Mouse (Mus musculus) heart, postnatal 0 days (tissue): ENCODE results near the gene Rdh16f1.

ENCODE experiments used
- CTCF ChIP-seq: IDR thresholded peaks from 2 replicates; pipeline ENCODE4 v1.5.1; 2016; ENCODE audit warnings: antibody characterized with exemption, control low read depth, low read depth
- EP300 ChIP-seq: IDR thresholded peaks from 2 replicates; pipeline ENCODE4 v1.6.1; 2016; ENCODE audit warnings: antibody characterized with exemption, low read depth

DNA sequence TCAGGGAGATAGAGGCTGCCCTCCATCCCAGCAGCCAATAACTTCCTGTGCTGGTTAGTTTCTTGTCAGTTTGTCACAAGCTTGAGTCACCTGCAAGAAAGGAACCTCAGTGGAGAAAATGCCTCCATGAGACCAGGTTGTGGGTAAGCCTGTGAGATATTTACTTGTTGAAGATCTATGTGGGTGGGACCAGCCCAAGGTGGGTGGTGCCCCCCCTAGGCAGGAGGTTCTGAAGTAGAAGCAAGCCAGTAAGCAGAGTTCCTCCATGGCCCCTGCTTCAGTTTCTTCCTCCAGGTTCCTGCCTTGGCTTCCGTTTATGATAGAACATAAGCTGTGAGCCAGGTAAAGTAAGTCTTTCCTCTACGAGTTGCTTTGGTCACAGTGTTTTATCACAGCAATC lies 23.3 kb upstream of the Rdh16f1 start:
- no peak for TF ChIP-seq EP300
- TF ChIP-seq CTCF: no peak
